Mouse (Mus musculus) heart, postnatal 0 days (tissue): ENCODE measurements around the gene Trim67.

Experiments
- CTCF ChIP-seq: IDR thresholded peaks from 2 replicates; pipeline ENCODE4 v1.5.1; 2016; ENCODE audit warnings: antibody characterized with exemption, control low read depth, low read depth
- EP300 ChIP-seq: IDR thresholded peaks from 2 replicates; pipeline ENCODE4 v1.6.1; 2016; ENCODE audit warnings: antibody characterized with exemption, low read depth

- TF ChIP-seq CTCF (no peak), EP300 (no peak)
Measured at GRCm38 (mm10) chr8:124878946-124879526, 86.1 kb downstream of the Trim67 start.
